Mouse (Mus musculus): ENCODE results near the gene Frs3.

Gene Frs3

DNA sequence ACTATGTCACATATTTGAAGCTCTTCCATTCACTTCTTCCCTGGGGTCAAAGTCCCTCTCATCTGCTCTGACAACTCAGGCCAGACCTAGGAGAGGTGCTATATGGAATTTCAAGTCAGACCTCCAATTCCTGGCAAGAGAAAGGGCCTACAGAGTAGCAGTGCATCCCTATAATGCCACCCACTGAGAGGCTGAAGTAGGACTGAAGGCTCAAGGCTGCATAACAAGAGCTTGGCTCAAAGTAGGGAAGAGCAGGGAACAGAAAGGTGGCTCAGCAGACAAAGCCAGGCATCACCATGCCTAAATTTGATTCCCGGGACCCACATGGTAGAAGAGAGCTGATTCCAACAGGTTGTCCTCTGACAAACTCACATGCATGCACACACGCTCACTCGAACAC is 2.8 kb downstream of the Frs3 start:
- DNase-seq (ENCODE audit: low spot score) = no peak

GRCm38 (mm10) chr17:47693671-47694441 is 5.0 kb downstream of the Frs3 start:
- DNase-seq (ENCODE audit: low spot score) = no peak

- DNase-seq (ENCODE audit: low spot score) = no peak
Measured at GRCm38 (mm10) chr17:47694442-47694502, 5.4 kb downstream of the Frs3 start, which contains the start of gene Gm21981. Gene Gm21981 (minus strand): TSS chr17:47694455.

DNA sequence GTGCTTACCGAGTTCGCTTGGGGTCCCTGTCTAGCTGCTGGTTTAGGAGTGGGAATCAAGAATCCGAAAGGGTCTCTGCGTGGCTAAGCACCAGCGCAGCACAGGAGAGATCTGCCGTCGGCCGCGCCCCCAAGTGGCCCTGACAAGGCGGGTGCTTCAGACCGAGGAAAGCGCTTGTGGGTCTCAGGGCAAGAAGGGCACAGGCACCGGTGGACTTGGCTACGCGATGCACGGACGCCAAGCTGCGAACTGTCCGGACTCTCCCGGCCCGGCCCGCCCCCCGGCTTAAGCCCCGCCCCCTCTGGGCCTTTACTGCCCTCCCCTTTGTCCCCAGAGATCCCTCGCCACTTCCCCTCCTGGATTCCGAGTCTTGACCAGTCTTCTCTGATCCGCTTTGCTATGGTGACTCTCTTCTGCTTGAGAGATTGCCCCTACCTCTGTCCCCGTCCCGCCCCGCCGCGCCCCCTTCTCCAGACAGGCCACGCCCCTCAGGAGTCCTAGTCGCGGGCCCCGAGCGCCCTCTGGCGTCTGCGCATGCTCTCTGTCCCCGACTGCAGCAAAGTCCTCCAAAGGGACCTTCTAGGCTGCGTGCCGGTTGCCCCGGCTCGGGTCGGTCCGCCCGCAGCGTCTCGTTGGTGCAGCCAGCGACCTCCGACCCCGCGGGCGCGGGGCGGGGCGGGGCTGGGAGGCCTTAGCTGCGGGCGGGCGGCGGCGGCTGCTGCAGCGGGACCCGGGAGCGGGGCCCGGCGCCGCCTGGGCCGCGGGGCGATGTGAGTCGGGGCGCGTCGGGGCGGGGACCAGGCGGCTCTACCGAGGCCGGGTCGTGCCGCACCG is 5.9 kb downstream of the Frs3 start, which contains the start of gene Prickle4:
TSS of gene Prickle4 (minus strand) at position 234 of the 834 bp plus-strand sequence.
- DNase-seq (ENCODE audit: low spot score) = peak; percentile 97

GRCm38 (mm10) chr17:47695337-47695710 is 6.5 kb downstream of the Frs3 start:
- no peak for DNase-seq (ENCODE audit: low spot score)

DNA sequence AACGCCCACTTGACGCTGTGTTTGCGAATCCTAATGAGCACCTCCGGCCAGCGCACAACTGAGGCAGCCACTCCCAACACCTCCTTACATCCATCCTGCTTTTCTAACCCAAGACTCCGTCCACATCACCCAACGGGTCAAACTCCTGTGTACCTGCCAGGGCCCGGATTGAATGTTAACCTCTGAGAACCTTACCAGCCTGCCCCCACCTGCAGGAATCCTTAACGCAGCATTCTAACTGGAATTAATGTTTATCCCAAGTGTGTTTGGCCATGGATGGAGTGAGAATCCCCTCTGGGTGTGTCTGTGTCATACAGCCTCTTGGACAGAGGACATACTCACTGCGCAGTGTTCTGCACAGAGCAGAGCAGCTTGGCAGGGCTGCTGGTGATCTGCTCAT is 9.3 kb downstream of the Frs3 start:
- no peak for DNase-seq (ENCODE audit: low spot score)

DNA sequence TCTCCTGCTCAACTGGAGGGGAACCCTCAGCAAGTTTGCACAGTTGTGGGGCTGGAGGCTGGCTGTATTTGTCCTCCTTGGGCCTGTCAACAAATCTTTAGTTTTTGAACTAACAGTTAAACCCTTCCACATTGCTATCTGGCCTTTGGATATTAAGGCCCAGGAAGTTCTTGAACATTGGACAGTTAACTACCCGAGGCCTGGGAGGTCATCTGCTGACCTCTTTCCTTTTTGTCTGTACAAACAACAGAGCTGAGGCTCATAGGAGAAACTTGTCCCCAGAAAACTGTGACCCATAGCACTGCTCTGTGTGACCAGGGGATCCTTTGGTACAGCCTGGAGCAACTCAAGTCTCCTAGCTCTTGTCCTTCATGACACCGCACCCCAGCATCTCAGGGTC is 10.2 kb downstream of the Frs3 start:
- no peak for DNase-seq (ENCODE audit: low spot score)

- DNase-seq (ENCODE audit: low spot score) = no peak
Measured at GRCm38 (mm10) chr17:47701793-47702192, 13.0 kb downstream of the Frs3 start.

GRCm38 (mm10) chr17:47702548-47703345 is 13.9 kb downstream of the Frs3 start:
- DNase-seq (ENCODE audit: low spot score) = no peak

- no peak for DNase-seq (ENCODE audit: low spot score)
Measured at GRCm38 (mm10) chr17:47703556-47703955, 14.7 kb downstream of the Frs3 start.

GRCm38 (mm10) chr17:47704692-47705091 is 15.9 kb downstream of the Frs3 start:
- no peak for DNase-seq (ENCODE audit: low spot score)

DNA sequence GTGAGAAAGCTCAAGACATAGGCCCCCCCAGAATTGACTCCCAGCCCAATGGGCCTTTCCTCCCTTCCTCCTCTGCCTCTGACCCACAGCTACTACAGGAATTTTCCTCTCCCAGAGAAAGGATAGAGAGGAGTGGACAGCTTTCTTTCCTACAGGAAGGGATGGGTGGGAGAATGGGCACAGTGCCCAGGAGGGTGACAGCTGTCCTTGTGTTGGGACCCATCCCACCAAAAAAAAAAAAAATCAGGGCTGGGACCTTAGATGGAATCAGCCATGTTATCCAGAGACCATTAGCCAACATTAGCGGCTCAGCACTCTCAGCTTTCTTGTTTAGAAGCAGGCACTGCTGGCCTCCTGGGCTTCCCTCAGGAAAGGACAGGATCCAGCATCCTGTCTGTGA is 17.4 kb downstream of the Frs3 start:
- no peak for DNase-seq (ENCODE audit: low spot score)

GRCm38 (mm10) chr17:47707961-47708360 is 19.1 kb downstream of the Frs3 start:
- DNase-seq (ENCODE audit: low spot score) = no peak

DNA sequence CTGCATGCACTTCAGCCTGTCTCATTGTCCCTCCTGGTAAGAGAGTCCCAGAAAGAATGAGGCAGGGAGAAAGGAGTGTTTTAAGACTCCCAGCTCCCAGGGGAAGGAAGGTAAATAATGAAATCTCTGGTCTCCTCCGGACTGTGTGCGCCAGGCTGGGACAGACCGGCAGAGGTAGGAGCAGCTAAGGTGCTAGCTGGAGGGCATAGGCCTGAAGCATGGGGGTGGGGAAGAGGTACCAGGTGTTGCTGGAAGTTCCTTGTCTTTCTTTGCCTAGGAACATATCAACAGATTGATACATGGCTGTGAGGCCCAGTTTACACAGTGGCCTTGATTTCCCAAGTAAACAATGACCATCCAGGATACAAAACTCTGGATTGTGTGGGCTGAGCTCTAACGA is 20.1 kb downstream of the Frs3 start:
- DNase-seq (ENCODE audit: low spot score) = no peak

DNA sequence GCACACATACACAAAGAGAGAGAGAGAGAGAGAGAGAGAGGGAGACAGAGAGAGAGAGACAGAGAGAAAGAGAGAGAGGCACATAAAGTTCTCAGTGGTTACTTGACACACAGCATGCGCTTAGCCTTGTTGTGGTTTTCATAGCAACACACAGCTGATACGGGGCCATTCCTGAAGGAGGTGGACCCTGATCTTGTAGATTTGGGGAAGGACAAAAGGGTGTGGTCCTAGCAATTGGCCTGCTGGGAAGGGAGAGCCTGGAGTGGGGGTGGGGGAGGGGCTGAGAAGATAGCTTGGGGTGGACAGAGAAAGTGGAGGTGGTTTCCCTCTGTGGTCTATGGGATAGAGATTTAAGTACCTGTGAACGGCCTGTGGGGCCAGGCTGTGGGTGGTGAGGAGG is 21.2 kb downstream of the Frs3 start:
- no peak for DNase-seq (ENCODE audit: low spot score)

DNA sequence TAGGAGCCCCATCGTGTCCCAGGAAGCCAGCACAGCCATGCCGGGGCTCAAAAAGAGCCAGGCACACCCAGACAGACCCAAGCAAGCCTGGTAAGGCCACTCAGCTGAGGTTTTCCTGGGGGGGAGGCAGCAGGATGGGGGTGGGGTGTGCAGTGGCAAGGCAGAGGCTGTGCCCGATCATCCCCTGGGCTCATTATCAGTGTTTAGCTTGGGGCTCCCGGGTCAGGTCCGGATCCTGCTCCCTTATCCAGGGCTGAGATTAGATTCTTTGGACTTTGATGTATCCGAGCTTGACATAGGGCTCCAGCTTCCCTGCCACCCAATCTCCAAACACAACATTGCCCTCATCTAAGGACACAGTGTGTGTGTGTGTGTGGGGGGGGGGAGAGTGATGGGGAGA is 23.1 kb downstream of the Frs3 start:
- no peak for DNase-seq (ENCODE audit: low spot score)

- DNase-seq (ENCODE audit: low spot score) = no peak
Measured at GRCm38 (mm10) chr17:47712889-47713571, 24.2 kb downstream of the Frs3 start.

GRCm38 (mm10) chr17:47715037-47715436 is 26.2 kb downstream of the Frs3 start:
- no peak for DNase-seq (ENCODE audit: low spot score)

GRCm38 (mm10) chr17:47721183-47721582 is 32.4 kb downstream of the Frs3 start:
- DNase-seq (ENCODE audit: low spot score) = peak; percentile 38

GRCm38 (mm10) chr17:47726566-47726965 is 37.7 kb downstream of the Frs3 start, which contains the start of gene Pgc:
Gene Pgc (plus strand): TSS chr17:47726842.
- DNase-seq (ENCODE audit: low spot score) = no peak

DNA sequence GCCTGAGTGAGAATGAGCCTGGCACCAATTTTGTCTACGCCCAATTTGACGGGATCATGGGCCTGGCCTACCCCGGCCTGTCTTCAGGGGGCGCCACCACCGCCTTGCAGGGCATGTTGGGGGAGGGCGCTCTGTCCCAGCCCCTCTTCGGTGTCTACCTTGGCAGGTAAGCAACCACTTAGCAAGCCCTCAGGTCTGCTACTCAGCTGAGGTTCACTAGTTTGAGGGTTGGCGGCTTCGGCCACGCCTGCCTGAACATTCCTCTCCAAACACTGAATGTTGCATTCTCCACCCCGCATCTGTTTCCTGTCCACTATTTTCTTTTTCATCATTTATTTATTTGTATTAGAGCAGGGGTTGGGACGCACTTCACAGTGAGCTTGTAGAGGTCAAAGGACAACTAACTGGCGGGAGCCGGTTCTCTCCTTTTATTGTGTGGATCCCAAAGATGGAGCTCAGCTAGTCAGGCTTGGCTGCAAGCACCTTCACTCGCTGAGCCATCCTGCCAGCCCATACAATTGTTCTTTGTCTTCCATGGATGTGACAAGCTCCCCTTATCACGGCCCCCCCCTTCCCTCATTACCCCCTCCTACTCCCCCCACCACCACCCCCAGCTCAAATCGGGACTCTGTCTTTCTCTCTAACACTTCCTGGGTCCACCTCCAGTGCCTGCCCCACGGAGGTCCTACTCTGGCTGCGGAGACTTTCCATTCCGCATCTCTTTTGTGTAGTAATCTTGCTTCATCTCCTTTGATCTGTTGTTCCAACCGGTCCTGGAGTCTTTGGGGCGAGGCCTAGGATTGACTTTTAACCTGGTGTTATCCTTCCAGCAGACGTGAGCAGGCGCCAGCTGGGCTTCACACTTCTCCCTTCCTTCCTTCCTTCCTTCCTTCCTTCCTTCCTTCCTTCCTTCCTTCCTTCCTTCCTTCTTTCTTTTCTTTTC is 42.1 kb downstream of the Frs3 start:
- DNase-seq (ENCODE audit: low spot score) = no peak

Data from testis, postnatal 14 days (tissue).